ENCODE assay signal across 20 mouse cellular contexts in the genomic region with DNA sequence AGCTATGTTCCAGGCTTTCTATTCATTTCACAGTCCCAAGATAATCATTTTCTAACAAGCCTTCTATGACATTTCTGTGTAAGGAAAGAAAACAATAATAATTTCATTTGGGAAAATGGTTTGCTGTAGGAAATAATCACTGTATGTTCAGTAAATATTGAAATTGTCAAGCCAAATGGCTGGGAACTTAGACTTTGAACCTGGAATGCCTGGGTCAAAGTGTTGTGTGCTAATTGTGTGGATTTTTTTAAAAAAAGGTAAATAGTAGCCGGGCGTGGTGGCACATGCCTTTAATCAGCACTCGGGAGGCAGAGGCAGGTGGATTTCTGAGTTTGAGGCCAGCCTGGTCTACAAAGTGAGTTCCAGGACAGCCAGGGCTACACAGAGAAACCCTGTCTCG.
"Had no signal": no experiment of that assay in that cellular context is flagged by ENCODE, and none has a peak within 500 bp of the region (broad histone marks: within the 10 kb centered on the region; RNA-seq: fewer than 3 reads in every experiment).

No protein-coding gene starts in this region.

- H3K4me1 ChIP-seq: liver, embryonic 15.5 days; lung, embryonic 15.5 days; midbrain, embryonic 13.5 days; midbrain, embryonic 15.5 days; neural tube, embryonic 13.5 days; neural tube, embryonic 15.5 days had no signal

- H3K9ac ChIP-seq: liver, embryonic 15.5 days; liver, postnatal 0 days; lung, embryonic 15.5 days; midbrain, embryonic 13.5 days; midbrain, embryonic 15.5 days; neural tube, embryonic 13.5 days; neural tube, embryonic 15.5 days had no signal

- ATAC-seq: lung, postnatal 0 days; midbrain, embryonic 13.5 days; midbrain, embryonic 15.5 days had no signal

- H3K27ac ChIP-seq: liver, embryonic 15.5 days; lung, embryonic 15.5 days; macrophage; midbrain, embryonic 13.5 days; midbrain, embryonic 15.5 days; neural tube, embryonic 13.5 days; neural tube, embryonic 15.5 days had no signal

- DNase-seq: liver, postnatal 0 days; lung, adult 2 months; lung, postnatal 14 days; lung, postnatal 36 days; retina, postnatal 1 day; right cerebral cortex, adult 18-20 months; right cerebral cortex, postnatal 25 days; right cerebral cortex, postnatal 4 days; spleen, adult 18-20 months; thymus, adult 2 months had no signal

- H3K4me2 ChIP-seq: liver, embryonic 15.5 days; lung, embryonic 15.5 days; midbrain, embryonic 11.5 days; midbrain, embryonic 13.5 days; midbrain, embryonic 15.5 days; neural tube, embryonic 13.5 days; neural tube, embryonic 15.5 days had no signal

- H3K4me3 ChIP-seq: liver, embryonic 15.5 days; lung, embryonic 15.5 days; midbrain, embryonic 13.5 days; midbrain, embryonic 15.5 days; neural tube, embryonic 13.5 days; neural tube, embryonic 15.5 days had no signal

- H3K36me3 ChIP-seq: liver, embryonic 15.5 days; lung, embryonic 15.5 days; midbrain, embryonic 13.5 days; midbrain, embryonic 15.5 days; neural tube, embryonic 13.5 days had no signal

- H3K9me3 ChIP-seq: liver, embryonic 15.5 days; lung, embryonic 15.5 days; megakaryocyte, embryonic 14.5 days; midbrain, embryonic 13.5 days; midbrain, embryonic 15.5 days; neural tube, embryonic 13.5 days; neural tube, embryonic 15.5 days had no signal

- H3K27me3 ChIP-seq: liver, embryonic 15.5 days; lung, embryonic 15.5 days; megakaryocyte, embryonic 14.5 days; midbrain, embryonic 13.5 days; midbrain, embryonic 15.5 days; neural tube, embryonic 13.5 days; neural tube, embryonic 15.5 days had no signal
